Mouse (Mus musculus) heart, postnatal 36 days (tissue): ENCODE results near the gene Lrtm1. TPM values are rescaled to one million over a fixed set of nuclear protein-coding genes. Genes with fewer than 3 reads are reported as not detected.

ENCODE experiments used
- DNase-seq, 2 experiments: peaks; one replicate each; pipeline ENCODE4 v3.0.0; 2021 to 2022
- intact Hi-C: fragments of 180-260 bp; cut with DNase I; formaldehyde crosslinking; loops from one replicate; pipeline ENCODE4 v1.15.1; 2025
- total RNA-seq, 2 experiments: library from RNA; stranded (reverse); gene quantifications; 2 replicates each; pipeline ENCODE4 v1.2.3; 2021

Gene Lrtm1
- total RNA-seq, 2 experiments from 2014 or later, result 165 to 198 TPM

GRCm38 (mm10) chr14:29030519-29030918 lies 12.5 kb downstream of the Lrtm1 start:
- intact Hi-C loops, result no loop called here
- DNase-seq, result peak in 1 of 2 experiments; percentile 22

- intact Hi-C loops, result no loop called here
- no peak for DNase-seq
Observed at GRCm38 (mm10) chr14:29031858-29032395, 13.9 kb downstream of the Lrtm1 start.

DNA sequence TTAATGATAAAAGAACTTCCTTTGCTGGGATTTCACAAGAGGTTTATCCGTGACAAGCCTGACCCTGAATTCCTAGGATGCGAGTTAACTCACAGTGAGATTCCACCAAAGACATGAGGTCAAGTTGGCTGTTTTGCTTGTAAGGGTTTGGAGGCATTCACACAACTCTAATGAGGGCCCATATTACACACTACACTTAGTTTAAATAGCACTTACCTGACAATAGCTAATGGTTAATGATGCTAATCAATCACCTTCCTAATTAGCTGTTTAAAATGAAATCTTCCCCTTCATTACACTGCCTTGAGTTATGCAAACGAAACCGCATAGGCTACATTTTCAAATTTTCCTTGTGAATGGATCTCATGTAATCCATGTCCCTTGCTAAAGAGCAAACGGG lies 20.2 kb downstream of the Lrtm1 start:
- no peak for DNase-seq
- intact Hi-C loops, result no loop called here

DNA sequence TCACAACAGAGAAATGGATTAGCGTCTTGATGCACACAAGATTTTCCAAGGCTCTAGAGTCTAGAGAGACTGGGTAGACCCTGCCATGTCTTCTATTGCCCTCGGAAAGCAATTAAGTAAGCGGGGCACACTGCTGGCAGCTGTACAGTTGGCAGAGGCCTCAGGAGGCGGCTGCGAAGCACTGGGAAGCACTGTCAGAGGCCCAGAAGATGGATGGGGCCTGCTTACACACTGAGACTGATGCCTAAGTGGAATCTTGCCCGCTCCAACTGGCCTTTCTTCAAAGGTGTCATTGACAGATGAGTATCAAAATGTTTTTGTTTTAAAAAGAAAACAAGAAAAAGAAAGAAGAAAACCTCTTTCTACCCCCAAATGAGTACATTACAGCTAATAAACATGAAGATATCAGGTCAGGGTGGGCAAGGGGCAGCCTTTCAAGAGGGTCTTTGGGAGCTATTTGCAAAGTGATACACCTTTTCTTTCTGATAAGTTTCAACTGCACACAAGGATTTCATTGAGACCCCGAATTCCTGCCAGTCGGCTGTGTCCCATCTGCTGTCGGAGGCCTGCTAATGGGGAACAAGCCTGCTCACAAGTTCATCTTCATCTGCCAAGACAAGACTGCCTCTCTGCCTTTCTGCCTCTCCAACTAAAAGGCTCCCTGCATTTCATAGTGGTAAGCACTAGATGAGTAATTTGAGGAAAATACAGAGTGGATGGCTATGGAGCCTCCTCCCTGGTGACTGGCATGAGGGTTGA lies 22.8 kb downstream of the Lrtm1 start:
- no peak for DNase-seq
- intact Hi-C loops, result no loop called here

GRCm38 (mm10) chr14:29041498-29041897 lies 23.5 kb downstream of the Lrtm1 start:
- intact Hi-C loops, result no loop called here
- no peak for DNase-seq

DNA sequence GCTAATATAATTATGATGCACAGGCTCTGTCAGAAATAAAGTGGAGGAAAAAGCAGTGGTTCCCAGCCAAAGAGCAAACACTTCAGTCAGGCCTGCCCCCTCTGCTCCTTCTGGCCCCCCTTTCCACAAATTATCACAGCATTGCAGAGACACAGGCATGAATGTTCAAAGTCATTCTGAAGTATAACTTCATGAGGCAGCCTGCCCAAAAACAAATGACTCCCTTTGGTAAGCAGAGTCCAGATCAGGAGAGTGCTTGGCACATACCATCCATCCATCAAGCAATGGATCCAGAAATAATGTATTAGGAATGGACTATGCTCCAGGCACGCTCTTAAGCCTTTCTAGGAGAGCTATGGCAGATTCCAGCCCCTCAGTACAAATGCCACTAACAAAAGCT lies 24.3 kb downstream of the Lrtm1 start:
- no peak for DNase-seq
- intact Hi-C loops, result no loop called here

DNA sequence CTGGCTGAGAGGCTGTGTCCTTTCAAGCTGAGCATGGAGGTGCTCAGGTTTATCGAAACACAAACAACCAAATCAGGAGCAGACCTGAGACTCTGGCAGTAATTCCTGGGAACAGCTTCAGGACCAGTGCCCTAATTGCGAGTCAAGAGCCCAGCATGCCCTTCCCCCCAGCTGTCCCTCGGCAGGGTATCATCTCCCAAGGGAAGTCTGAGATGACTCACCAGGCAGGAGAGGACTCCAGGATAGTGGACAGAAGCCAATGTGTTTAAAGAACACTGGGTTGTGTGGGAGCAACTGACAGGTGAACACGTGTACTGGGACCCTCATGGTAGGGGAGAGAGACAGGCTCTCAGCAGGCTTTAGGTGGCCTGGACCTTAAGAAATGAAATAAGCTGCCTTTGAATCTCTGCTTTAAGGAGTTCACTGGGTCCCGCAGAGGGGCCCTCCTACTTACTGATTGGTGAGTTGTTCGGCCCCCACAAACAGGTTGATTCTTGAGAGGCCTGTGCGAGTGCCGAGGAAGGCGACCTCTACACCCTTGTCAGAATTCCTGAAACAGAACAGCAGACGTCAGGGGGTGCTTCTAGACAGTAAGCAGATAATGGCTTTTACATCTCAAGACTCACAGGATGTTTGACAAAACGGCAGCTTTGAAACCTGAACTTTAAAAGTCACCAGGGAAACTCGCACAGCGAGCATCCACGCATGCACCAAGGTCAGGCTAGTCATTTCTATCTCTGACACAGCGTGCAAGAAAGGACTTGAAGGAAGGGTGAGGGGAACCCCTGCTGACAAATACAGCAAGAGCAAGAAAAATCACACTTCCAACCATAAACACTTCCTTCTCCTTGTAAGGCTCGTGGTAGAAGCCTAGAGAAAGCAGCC lies 34.2 kb downstream of the Lrtm1 start:
- intact Hi-C loops, result no loop called here
- DNase-seq, result no peak

DNA sequence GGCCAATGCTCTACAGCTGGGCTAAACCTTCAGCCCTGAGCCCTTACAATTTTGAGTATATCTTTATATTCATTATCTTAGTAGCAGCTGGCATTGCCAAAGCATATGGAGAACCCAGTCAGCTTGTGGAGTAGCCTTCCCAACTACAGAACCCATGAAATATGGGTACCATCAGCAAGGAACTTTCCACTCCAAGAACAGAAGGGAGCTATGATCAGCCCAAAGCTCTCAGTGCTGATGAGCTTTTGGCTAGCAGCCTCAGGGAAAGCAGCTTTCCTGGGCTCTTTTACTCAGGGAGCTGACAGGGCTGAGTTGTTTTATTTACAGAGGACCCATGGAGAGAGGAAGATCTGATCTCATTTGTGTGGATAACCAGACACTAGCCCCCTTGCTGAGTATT lies 42.7 kb downstream of the Lrtm1 start:
- DNase-seq, result no peak
- intact Hi-C loops, result no loop called here

DNA sequence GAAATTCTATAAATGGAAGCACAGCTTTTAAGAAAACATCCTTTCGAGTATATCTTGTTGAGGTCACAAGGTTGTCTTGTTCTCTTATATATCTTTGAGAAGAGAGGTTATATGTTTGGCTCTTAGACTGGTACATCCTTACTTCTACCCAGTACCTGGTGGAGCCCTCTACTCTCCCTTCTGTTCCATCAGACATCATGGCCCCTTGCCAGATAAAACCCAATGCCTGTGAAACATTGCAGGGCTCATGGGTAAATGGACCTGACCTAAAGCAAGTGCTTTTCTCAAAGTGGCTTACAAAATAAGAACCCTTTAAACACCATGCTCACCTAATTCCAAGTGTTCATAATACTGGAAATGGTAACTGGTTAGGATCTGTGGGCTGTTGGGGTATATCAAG lies 43.5 kb downstream of the Lrtm1 start:
- intact Hi-C loops, result no loop called here
- DNase-seq, result no peak

DNA sequence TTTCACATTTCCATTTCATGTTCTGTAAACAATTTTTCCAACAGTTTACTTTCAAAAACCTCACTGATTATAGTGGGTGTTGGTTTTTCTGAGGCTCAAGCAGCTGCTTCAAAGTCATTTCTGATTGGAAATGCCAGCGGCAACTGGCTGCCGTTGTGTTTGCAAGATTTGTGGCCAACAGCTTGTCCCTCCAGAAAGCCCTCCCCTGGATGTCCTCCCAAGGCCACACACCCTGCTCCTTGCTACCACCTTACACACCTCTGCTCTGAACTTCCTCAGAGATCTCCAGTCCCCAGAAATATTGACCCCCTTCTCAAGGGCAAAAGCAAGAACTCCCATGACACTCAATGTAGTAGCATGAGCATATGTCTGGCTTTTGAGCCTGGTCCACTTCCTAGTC lies 44.7 kb downstream of the Lrtm1 start:
- DNase-seq, result peak in 1 of 2 experiments; percentile 6
- intact Hi-C loops, result no loop called here

GRCm38 (mm10) chr14:29073747-29074146 lies 55.7 kb downstream of the Lrtm1 start:
- DNase-seq, result no peak
- intact Hi-C loops, result loop anchor here (2.0 to 10.0 kb wide), 2 partner anchors 125 to 539 kb away; no protein-coding TSS in a partner anchor

- no peak for DNase-seq
- intact Hi-C loops, result loop anchor here (10.0 kb wide), 1 partner anchor 543 kb away; no protein-coding TSS in a partner anchor
Observed at GRCm38 (mm10) chr14:29077418-29077817, 59.4 kb downstream of the Lrtm1 start.

- intact Hi-C loops, result no loop called here
Observed at GRCm38 (mm10) chr14:29080228-29080627, 62.2 kb downstream of the Lrtm1 start.

GRCm38 (mm10) chr14:29080630-29081029 lies 62.6 kb downstream of the Lrtm1 start:
- intact Hi-C loops, result no loop called here
- no peak for DNase-seq

More at GRCm38 (mm10) chr14:29080228-29080627, 62.2 kb downstream of the Lrtm1 start:
- DNase-seq, result no peak

- intact Hi-C loops, result no loop called here
- DNase-seq, result no peak
Observed at GRCm38 (mm10) chr14:29082171-29082570, 64.2 kb downstream of the Lrtm1 start.
